Comparison of ENCODE assay signal across 8 mouse cellular contexts in genomic region chr11:32267188-32267884, GRCm38 (mm10). TPM values are rescaled to one million over a fixed set of nuclear protein-coding genes. Genes with fewer than 3 reads are reported as not detected.
DNase-seq lines count a peak whose midpoint lies in the region; ATAC-seq and TF ChIP-seq lines count a peak whose summit lies in the region.

Nprl3 (minus strand) TSS chr11:32267707.

- TF ChIP-seq CTCF in ES-Bruce4 (IDR thresholded peaks at IDR 0.05; ENCODE audit: low read depth, low read length) = no peak
- TF ChIP-seq CTCF in lung, adult 2 months (IDR thresholded peaks at IDR 0.05; ENCODE audit: insufficient read depth, low read length) = no peak

- H3K9me3 ChIP-seq in ES-Bruce4 (replicated peaks; ENCODE audit: control insufficient read depth, insufficient read depth, low read length, poor library complexity, severe bottlenecking) = no peaks in the 10 kb centered on the region
- H3K9me3 ChIP-seq in forebrain, embryonic 15.5 days = no peaks in the 10 kb centered on the region

- no peaks in the 10 kb centered on the region for H3K4me1 ChIP-seq in ES-Bruce4 (ENCODE audit: control insufficient read depth, insufficient read depth, low read length)
- H3K4me1 ChIP-seq in forebrain, embryonic 15.5 days = peaks cover 16% of the 10 kb centered on the region
- H3K4me1 ChIP-seq in lung, adult 2 months (ENCODE audit: control insufficient read depth, insufficient read depth, low read length) = 0 out of 2 replicates have a peak, but pooled peaks cover 2% of the 10 kb centered on the region

- intact Hi-C loops in heart, postnatal 25 days (cut with DNase I) = no loop called here

- peak within 1 kb of the TSS; percentile 96 for H3K4me3 ChIP-seq in ES-Bruce4 (ENCODE audit: low read depth, low read length)
- peak within 1 kb of the TSS; percentile 81 for H3K4me3 ChIP-seq in forebrain, embryonic 15.5 days
- H3K4me3 ChIP-seq in lung, adult 2 months (replicated peaks; ENCODE audit: extremely low read depth, low read depth, low read length) = peak within 1 kb of the TSS; percentile 82

- no peak for TF ChIP-seq EP300 in ES-Bruce4 (IDR thresholded peaks at IDR 0.05; ENCODE audit: insufficient read depth, low read depth, low read length)

- no peaks in the 10 kb centered on the region for H3K27me3 ChIP-seq in ES-Bruce4 (ENCODE audit: control insufficient read depth, insufficient read depth, low read length, poor library complexity, severe bottlenecking)
- no peaks in the 10 kb centered on the region for H3K27me3 ChIP-seq in forebrain, embryonic 15.5 days

- ATAC-seq in forebrain, embryonic 15.5 days (replicated peaks) = peak; percentile 100
- peak; percentile 75 for ATAC-seq in neutrophil, adult 5-6 weeks (ENCODE audit: extremely low read depth, insufficient number of reproducible peaks, low FRiP score, poor library complexity, severe bottlenecking)

- TF ChIP-seq POLR2A in ES-Bruce4 (IDR thresholded peaks at IDR 0.05; ENCODE audit: insufficient read depth, low read length) = peak; percentile 66
- peak; percentile 83 for TF ChIP-seq POLR2A in lung, adult 2 months (IDR thresholded peaks at IDR 0.05; ENCODE audit: borderline replicate concordance, extremely low read depth, low read depth, low read length)

- H3K9ac ChIP-seq in ES-Bruce4 (ENCODE audit: low read depth, poor library complexity, severe bottlenecking) = peak within 1 kb of the TSS; percentile 91
- peak within 1 kb of the TSS; percentile 97 for H3K9ac ChIP-seq in forebrain, embryonic 15.5 days (replicated peaks)

- peak within 1 kb of the TSS; percentile 57 for H3K4me2 ChIP-seq in forebrain, embryonic 15.5 days (replicated peaks)

- H3K36me3 ChIP-seq in ES-Bruce4 (ENCODE audit: control insufficient read depth, insufficient read depth, low read length, poor library complexity, severe bottlenecking) = no peaks in the 10 kb centered on the region
- H3K36me3 ChIP-seq in forebrain, embryonic 15.5 days = no peaks in the 10 kb centered on the region

- under 1% methylated on average over 54 of the region's 54 CpGs for WGBS in forebrain, embryonic 15.5 days
- WGBS in lung, adult 2 months = under 1% methylated on average over 54 of the region's 54 CpGs

- DNase-seq in cerebellum, adult 11 months = peak; percentile 95
- peak; percentile 93 for DNase-seq in heart, postnatal 25 days (ENCODE audit: low spot score)
- DNase-seq in layer of hippocampus, adult 18-20 months (ENCODE audit: low spot score in 2 of 2) = peak; percentile 93 to 97
- DNase-seq in lung, adult 2 months = peak; percentile 94
- DNase-seq in thymus, adult 18-20 months = peak; percentile 93

- peak within 1 kb of the TSS; percentile 78 for H3K27ac ChIP-seq in ES-Bruce4 (ENCODE audit: insufficient read depth, low read length)
- H3K27ac ChIP-seq in forebrain, embryonic 15.5 days (replicated peaks) = peak within 1 kb of the TSS; percentile 91

RNA-seq across cellular contexts. Expression of gene Nprl3, which starts in this region (rescaled TPM):
- 31.5 and 31.6 TPM in 2 replicates for polyA plus RNA-seq in ES-Bruce4 (2011; ENCODE audit: insufficient read depth, insufficient read length, low read depth, missing spikeins)
- 50.9 and 51.4 TPM in 2 replicates for polyA plus RNA-seq in forebrain, embryonic 15.5 days (2015; fragmentation: Nextera tagmentation; extraction: Ambion mirVana)
- total RNA-seq in heart, postnatal 25 days (2021) = 10 to 100 TPM; 26.8 to 29.8 TPM
- total RNA-seq in layer of hippocampus, adult 18-20 months (2021) = 10 to 100 TPM; 48.6 to 49.0 TPM
- 77.9 and 85.7 TPM in 2 replicates for polyA plus RNA-seq in lung, adult 2 months (2012; rRNA removed)
- 33.8 and 35.5 TPM in 2 replicates for total RNA-seq in neutrophil, adult 5-6 weeks (2017)

Comparison
In these comparisons a context has a peak if more than half of its experiments do, and no peak if none do; other contexts are left out.
1. Peak in every context shown above with its lines: DNase-seq, ATAC-seq, H3K4me3 ChIP-seq and H3K27ac ChIP-seq.